Mouse (Mus musculus) ES-Bruce4 (cell line): ENCODE measurements around the gene Nrxn3. TPM values are rescaled to one million over a fixed set of nuclear protein-coding genes. Genes with fewer than 3 reads are reported as not detected.

Source experiments
- H3K27ac ChIP-seq: 2 replicates; pipeline ENCODE4 v1.5.1; 2012; ENCODE audit warnings: low read length, inconsistent platforms; ENCODE audit not compliant: insufficient read depth
- H3K27me3 ChIP-seq: 2 replicates; pipeline ENCODE4 v1.6.1; 2012; ENCODE audit warnings: mild to moderate bottlenecking, low read length, inconsistent platforms; ENCODE audit not compliant: control insufficient read depth, poor library complexity, insufficient read depth, severe bottlenecking
- H3K36me3 ChIP-seq: 2 replicates; pipeline ENCODE4 v1.6.1; 2012; ENCODE audit warnings: inconsistent platforms, mild to moderate bottlenecking, low read length, moderate library complexity; ENCODE audit not compliant: control insufficient read depth, poor library complexity, insufficient read depth, severe bottlenecking
- H3K4me1 ChIP-seq: one replicate; pipeline ENCODE4 v1.8.1; 2011; ENCODE audit warnings: low read length; ENCODE audit not compliant: control insufficient read depth, insufficient read depth
- H3K4me3 ChIP-seq: 2 replicates; pipeline ENCODE4 v1.5.1; 2011; ENCODE audit warnings: low read depth, mild to moderate bottlenecking, low read length
- H3K9ac ChIP-seq: 2 replicates; pipeline ENCODE4 v1.6.1; 2012; ENCODE audit warnings: low read depth, mild to moderate bottlenecking, inconsistent platforms; ENCODE audit not compliant: poor library complexity, severe bottlenecking
- H3K9me3 ChIP-seq: replicated peaks from 2 replicates; pipeline ENCODE4 v1.6.1; 2012; ENCODE audit warnings: mild to moderate bottlenecking, low read length, inconsistent platforms; ENCODE audit not compliant: control insufficient read depth, poor library complexity, insufficient read depth, severe bottlenecking
- CTCF ChIP-seq: IDR thresholded peaks from one replicate; pipeline ENCODE4 v1.8.1; 2011; ENCODE audit warnings: low read depth, low read length
- EP300 ChIP-seq: IDR thresholded peaks from 2 replicates; pipeline ENCODE4 v1.6.1; 2011; ENCODE audit warnings: low read depth, low read length; ENCODE audit not compliant: insufficient read depth
- POLR2A ChIP-seq: IDR thresholded peaks from one replicate; pipeline ENCODE4 v1.8.1; 2011; ENCODE audit warnings: low read length; ENCODE audit not compliant: insufficient read depth
- polyA plus RNA-seq: library from polyadenylated mRNA; stranded (reverse); fragments of >200 nt; gene quantifications from 2 replicates; pipeline ENCODE4 v1.2.4, GENCODE M21; 2011; ENCODE audit warnings: low read depth; ENCODE audit not compliant: missing spikeins, insufficient read depth, insufficient read length

Nrxn3 gene
- polyA plus RNA-seq, 1 experiment, result not detected

DNA sequence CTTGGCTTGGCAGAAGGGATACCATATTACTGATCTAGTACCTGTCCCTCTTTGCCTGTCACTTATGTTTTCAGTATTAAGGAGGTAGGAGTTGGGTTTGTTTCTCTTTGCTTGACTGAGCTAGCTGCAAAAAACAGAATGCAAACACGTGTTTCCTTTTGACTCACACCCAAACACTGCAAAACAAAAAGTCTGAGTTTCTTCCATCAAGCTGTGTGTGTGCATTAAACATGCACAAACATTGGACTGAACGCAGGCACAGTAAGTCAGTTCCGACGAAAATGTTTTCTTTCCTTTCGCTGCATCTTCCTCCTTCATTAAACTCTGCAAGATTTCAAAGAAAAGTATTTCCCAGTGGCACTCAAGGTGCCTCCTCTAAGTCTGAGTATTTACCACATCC is 1270.6 kb downstream of the Nrxn3 start:
- no peak overlapping the region for H3K27ac ChIP-seq
- no peaks in the 10 kb centered on the region for H3K27me3 ChIP-seq
- TF ChIP-seq CTCF, result no peak
- H3K9ac ChIP-seq, result no peak overlapping the region
- no peaks in the 10 kb centered on the region for H3K9me3 ChIP-seq
- H3K36me3 ChIP-seq, result no peaks in the 10 kb centered on the region
- no peak overlapping the region for H3K4me3 ChIP-seq
- no peaks in the 10 kb centered on the region for H3K4me1 ChIP-seq

DNA sequence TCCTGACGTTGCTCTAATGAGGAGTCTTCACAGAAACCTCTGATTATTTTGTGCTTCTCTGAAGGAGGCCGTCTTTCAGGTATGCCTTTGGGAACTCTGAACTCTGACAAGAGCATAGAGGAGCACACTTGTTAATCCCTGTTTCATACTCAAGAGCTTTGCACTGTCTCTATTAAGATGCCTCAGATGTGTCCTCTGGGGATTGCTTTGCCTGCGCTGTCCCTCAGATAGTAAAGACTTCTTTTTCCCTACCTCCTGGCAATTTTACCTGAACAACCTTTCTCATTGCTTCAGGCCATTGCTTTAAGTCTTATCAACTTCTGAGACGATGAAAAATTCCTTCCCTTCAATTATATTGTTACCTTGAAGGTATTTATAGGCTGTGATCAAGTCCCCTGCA is 1272.7 kb downstream of the Nrxn3 start:
- Histone ChIP-seq H3K9me3 (no peaks in the 10 kb centered on the region), H3K27me3 (no peaks in the 10 kb centered on the region), H3K9ac (no peak overlapping the region), H3K27ac (no peak overlapping the region), H3K36me3 (no peaks in the 10 kb centered on the region), H3K4me3 (no peak overlapping the region), H3K4me1 (no peaks in the 10 kb centered on the region)
- TF ChIP-seq CTCF (no peak), EP300 (no peak), POLR2A (no peak)

DNA sequence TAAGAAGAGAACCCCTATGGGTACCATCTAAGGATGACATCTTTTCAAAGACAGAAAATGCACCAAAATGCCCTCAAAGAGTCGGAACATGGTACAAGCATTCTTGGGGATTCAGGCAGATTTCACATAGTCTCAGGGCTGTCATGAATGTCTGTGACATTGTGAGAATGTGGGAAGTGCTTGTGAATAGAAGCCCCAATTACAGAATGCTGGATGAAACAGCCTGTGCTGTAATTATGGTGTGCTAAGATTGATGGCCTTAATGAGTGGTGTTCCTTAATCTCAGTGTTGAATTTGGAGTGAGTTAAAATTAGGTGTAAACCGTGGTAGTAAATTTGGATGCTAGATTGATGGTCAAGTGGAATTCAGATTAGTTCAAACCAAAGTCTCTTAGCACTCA is 1287.6 kb downstream of the Nrxn3 start:
- Histone ChIP-seq H3K9ac (no peak overlapping the region), H3K4me3 (no peak overlapping the region), H3K4me1 (no peaks in the 10 kb centered on the region), H3K9me3 (no peaks in the 10 kb centered on the region), H3K27me3 (no peaks in the 10 kb centered on the region), H3K36me3 (no peaks in the 10 kb centered on the region), H3K27ac (no peak overlapping the region)
- TF ChIP-seq CTCF, result no peak
- no peak for TF ChIP-seq EP300
- no peak for TF ChIP-seq POLR2A

DNA sequence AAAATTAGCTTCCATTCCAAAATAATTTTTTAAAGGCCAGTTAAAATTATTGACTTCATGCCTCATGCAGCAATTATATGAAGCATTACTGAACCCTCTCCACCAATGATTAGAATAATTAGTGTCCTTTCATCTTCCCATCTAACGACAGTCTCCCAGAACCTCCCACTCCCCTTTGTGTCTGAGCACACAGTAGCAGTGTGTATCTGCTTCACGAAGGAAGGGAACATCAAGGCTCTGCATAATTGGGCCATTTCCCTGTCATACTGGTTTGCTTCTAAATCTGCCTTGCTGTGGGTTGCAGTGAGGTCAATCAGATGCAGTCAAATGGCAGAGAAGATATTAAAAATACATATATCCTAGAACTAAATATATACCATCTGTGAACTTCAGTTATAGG is 1291.3 kb downstream of the Nrxn3 start:
- no peaks in the 10 kb centered on the region for H3K4me1 ChIP-seq
- no peaks in the 10 kb centered on the region for H3K9me3 ChIP-seq
- H3K9ac ChIP-seq, result no peak overlapping the region
- no peak overlapping the region for H3K27ac ChIP-seq
- no peaks in the 10 kb centered on the region for H3K36me3 ChIP-seq
- no peak for TF ChIP-seq CTCF
- TF ChIP-seq POLR2A, result no peak
- TF ChIP-seq EP300, result no peak
- no peaks in the 10 kb centered on the region for H3K27me3 ChIP-seq
- no peak overlapping the region for H3K4me3 ChIP-seq

DNA sequence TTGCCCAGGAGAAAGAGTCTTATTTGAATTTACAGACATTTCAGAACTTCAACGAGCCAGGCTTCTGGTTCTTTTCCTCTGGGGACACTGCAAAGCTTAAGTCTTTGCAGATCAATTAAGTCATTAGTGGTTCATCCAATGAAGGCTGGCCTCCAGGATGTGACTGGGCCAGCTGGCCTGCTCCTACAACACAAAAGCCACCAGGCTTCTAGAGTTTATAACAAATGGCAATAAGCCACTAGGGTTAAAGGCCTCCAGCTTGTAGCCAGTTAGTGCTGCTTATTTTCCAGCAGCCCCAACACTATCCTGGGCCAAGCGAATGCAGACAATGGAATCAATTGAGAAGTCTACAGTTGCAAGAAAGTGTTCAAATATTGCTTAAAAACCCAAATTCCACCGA is 1304.3 kb downstream of the Nrxn3 start:
- Histone ChIP-seq H3K9ac (no peak overlapping the region), H3K4me1 (no peaks in the 10 kb centered on the region), H3K4me3 (no peak overlapping the region), H3K36me3 (no peaks in the 10 kb centered on the region), H3K27ac (no peak overlapping the region), H3K9me3 (no peaks in the 10 kb centered on the region), H3K27me3 (no peaks in the 10 kb centered on the region)
- no peak for TF ChIP-seq POLR2A
- TF ChIP-seq EP300, result no peak
- TF ChIP-seq CTCF, result no peak

DNA sequence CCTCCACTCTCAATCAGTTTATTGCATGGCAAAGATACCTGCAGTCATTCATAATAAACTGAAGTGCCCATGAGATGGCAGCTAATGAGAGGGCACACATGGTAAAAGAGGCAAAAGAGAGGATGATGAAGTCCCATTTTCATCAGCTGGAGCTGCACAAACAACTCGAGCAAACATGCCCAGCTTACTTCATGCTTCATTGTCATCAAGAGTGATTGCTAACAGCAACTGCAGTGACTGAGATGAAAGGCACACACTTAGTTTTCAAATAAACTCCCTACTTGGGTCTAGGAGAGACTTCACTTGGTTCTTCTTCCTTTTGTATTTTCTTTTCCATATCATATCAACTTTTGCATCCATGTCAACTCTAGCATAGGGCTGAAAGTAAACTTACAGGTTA is 1318.4 kb downstream of the Nrxn3 start:
- TF ChIP-seq EP300 (no peak), CTCF (no peak), POLR2A (no peak)
- Histone ChIP-seq H3K4me1 (no peaks in the 10 kb centered on the region), H3K9ac (no peak overlapping the region), H3K9me3 (no peaks in the 10 kb centered on the region), H3K4me3 (no peak overlapping the region), H3K36me3 (no peaks in the 10 kb centered on the region), H3K27ac (no peak overlapping the region), H3K27me3 (no peaks in the 10 kb centered on the region)
